ENCODE assay signal across 8 mouse cellular contexts in genomic region chr14:72601381-72602305, GRCm38 (mm10).
DNase-seq lines count a peak whose midpoint lies in the region; ATAC-seq lines count a peak whose summit lies in the region.

No protein-coding gene starts in this region.

- ATAC-seq in megakaryocyte, adult 5-6 weeks (ENCODE audit: poor library complexity, severe bottlenecking) = no peak
- no peak for ATAC-seq in limb, embryonic 13.5 days (ENCODE audit: low FRiP score, low read depth)
- ATAC-seq in stomach, embryonic 16.5 days (ENCODE audit: insufficient read depth, low FRiP score) = no peak

- no peak overlapping the region for H3K27ac ChIP-seq in limb, embryonic 13.5 days
- H3K27ac ChIP-seq in stomach, embryonic 16.5 days (ENCODE audit: low read length) = no peak overlapping the region

- H3K9ac ChIP-seq in limb, embryonic 13.5 days = peak overlapping the region; percentile 66
- H3K9ac ChIP-seq in stomach, embryonic 16.5 days (ENCODE audit: low read length) = peak overlapping the region; percentile 57

- intact Hi-C loops in left cerebral cortex, postnatal 4 days (cut with DNase I) = loop anchor here (10.0 kb wide), 2 partner anchors 383 to 493 kb away; no protein-coding TSS in a partner anchor

- H3K4me1 ChIP-seq in megakaryocyte, embryonic 14.5 days = peaks cover 59% of the 10 kb centered on the region
- peaks cover 22% of the 10 kb centered on the region for H3K4me1 ChIP-seq in limb, embryonic 13.5 days
- peaks cover 12% of the 10 kb centered on the region for H3K4me1 ChIP-seq in stomach, embryonic 16.5 days (ENCODE audit: control insufficient read depth, insufficient read depth, low read length)

- H3K27me3 ChIP-seq in megakaryocyte, embryonic 14.5 days (replicated peaks) = no peaks in the 10 kb centered on the region
- no peaks in the 10 kb centered on the region for H3K27me3 ChIP-seq in limb, embryonic 13.5 days
- H3K27me3 ChIP-seq in stomach, embryonic 16.5 days (ENCODE audit: control insufficient read depth, insufficient read depth, low read length) = no peaks in the 10 kb centered on the region

- WGBS in limb, embryonic 13.5 days = 31% methylated on average over 5 of the region's 5 CpGs
- 40% methylated on average over 5 of the region's 5 CpGs for WGBS in stomach, embryonic 16.5 days

- peak; percentile 18 for DNase-seq in cerebellum, adult 9-10 months
- no peak for DNase-seq in cerebellum, postnatal 25 days
- DNase-seq in gastrocnemius, adult 8-10 months (ENCODE audit: low spot score in 2 of 2) = no peak
- no peak for DNase-seq in left cerebral cortex, postnatal 4 days

- peak overlapping the region; percentile 73 for H3K4me2 ChIP-seq in limb, embryonic 13.5 days (replicated peaks)
- peak overlapping the region; percentile 78 for H3K4me2 ChIP-seq in stomach, embryonic 16.5 days (ENCODE audit: low read depth, low read length)

- no peaks in the 10 kb centered on the region for H3K9me3 ChIP-seq in megakaryocyte, embryonic 14.5 days
- no peaks in the 10 kb centered on the region for H3K9me3 ChIP-seq in limb, embryonic 13.5 days
- H3K9me3 ChIP-seq in stomach, embryonic 16.5 days (replicated peaks; ENCODE audit: control insufficient read depth, low read length) = no peaks in the 10 kb centered on the region

- peaks cover 27% of the 10 kb centered on the region for H3K36me3 ChIP-seq in megakaryocyte, embryonic 14.5 days (replicated peaks; ENCODE audit: low read length)
- H3K36me3 ChIP-seq in limb, embryonic 13.5 days = peaks cover 14% of the 10 kb centered on the region
- peaks cover 6% of the 10 kb centered on the region; the same call in 1 of the 2 replicates for H3K36me3 ChIP-seq in stomach, embryonic 16.5 days (ENCODE audit: control insufficient read depth, insufficient read depth, low read length)

- peak overlapping the region; percentile 91 for H3K4me3 ChIP-seq in megakaryocyte, embryonic 14.5 days (replicated peaks)
- H3K4me3 ChIP-seq in limb, embryonic 13.5 days = peak overlapping the region; percentile 55
- H3K4me3 ChIP-seq in stomach, embryonic 16.5 days (replicated peaks; ENCODE audit: low read length) = peak overlapping the region; percentile 65
